Mouse (Mus musculus): ENCODE data around the gene Epb41l4b. TPM values are rescaled to one million over a fixed set of nuclear protein-coding genes. Genes with fewer than 3 reads are reported as not detected.

The Epb41l4b gene
- polyA plus RNA-seq, 1 experiment, result 5.0 TPM

- no peak overlapping the region for H3K4me3 ChIP-seq (ENCODE audit: insufficient read depth, low read length)
- no peak for TF ChIP-seq POLR2A (IDR thresholded peaks at IDR 0.05; ENCODE audit: low read depth, low read length)
- TF ChIP-seq CTCF (IDR thresholded peaks at IDR 0.05; ENCODE audit: borderline replicate concordance, insufficient read depth, low read length), result no peak
- no peak overlapping the region for H3K27ac ChIP-seq (ENCODE audit: insufficient read depth, low read length)
- no peaks in the 10 kb centered on the region for H3K4me1 ChIP-seq (ENCODE audit: control insufficient read depth, insufficient read depth, low read length)
Measured at GRCm38 (mm10) chr4:57007717-57008116, 135.5 kb downstream of the Epb41l4b start.

DNA sequence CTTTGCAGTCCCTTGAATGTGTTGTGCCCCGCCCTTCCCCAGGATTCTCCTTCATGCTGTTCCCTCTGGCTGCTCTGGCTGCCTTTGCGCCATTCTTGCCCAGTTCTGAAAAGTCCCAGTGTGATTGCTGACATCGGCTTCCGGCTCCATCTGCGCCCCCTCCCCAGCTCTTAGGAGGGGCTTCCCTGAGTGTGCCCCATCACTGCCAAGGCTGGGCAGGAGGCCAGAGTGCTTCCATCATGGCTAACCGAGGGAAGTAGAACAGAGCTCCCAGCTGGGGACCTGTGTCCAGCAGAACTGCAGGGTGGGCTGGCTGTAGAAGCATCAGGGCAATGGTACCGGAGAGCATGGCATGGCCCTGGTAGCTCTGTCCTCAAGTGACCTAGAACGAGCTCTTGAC is 138.2 kb downstream of the Epb41l4b start:
- TF ChIP-seq POLR2A (IDR thresholded peaks at IDR 0.05; ENCODE audit: low read depth, low read length) (no peak), CTCF (IDR thresholded peaks at IDR 0.05; ENCODE audit: borderline replicate concordance, insufficient read depth, low read length) (no peak)
- H3K4me1 ChIP-seq (ENCODE audit: control insufficient read depth, insufficient read depth, low read length), result no peaks in the 10 kb centered on the region
- no peak overlapping the region for H3K4me3 ChIP-seq (ENCODE audit: insufficient read depth, low read length)
- H3K27ac ChIP-seq (ENCODE audit: insufficient read depth, low read length), result no peak overlapping the region

DNA sequence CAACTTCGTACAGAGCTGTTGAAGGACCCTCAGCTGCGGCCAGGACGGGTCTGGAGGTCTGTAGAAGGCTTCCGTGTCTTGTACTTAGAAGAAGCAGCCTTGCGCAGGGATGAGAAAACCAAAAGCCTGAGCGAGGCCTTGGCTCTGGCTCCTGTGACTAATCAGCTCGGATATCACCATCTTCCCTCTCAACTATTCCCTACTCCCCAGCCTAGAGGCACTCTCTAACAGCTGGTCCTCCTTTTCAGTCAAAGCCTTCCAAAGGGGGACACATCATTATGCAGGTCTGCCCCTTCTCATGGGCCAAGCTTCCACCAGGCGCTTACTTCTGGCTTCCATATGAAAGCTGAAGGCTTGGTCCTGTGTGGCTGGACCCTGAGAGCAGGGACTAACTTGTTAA is 139.4 kb downstream of the Epb41l4b start:
- no peak for TF ChIP-seq CTCF (IDR thresholded peaks at IDR 0.05; ENCODE audit: borderline replicate concordance, insufficient read depth, low read length)
- no peak for TF ChIP-seq POLR2A (IDR thresholded peaks at IDR 0.05; ENCODE audit: low read depth, low read length)
- Histone ChIP-seq H3K27ac (ENCODE audit: insufficient read depth, low read length) (no peak overlapping the region), H3K4me1 (ENCODE audit: control insufficient read depth, insufficient read depth, low read length) (no peaks in the 10 kb centered on the region), H3K4me3 (ENCODE audit: insufficient read depth, low read length) (no peak overlapping the region)

DNA sequence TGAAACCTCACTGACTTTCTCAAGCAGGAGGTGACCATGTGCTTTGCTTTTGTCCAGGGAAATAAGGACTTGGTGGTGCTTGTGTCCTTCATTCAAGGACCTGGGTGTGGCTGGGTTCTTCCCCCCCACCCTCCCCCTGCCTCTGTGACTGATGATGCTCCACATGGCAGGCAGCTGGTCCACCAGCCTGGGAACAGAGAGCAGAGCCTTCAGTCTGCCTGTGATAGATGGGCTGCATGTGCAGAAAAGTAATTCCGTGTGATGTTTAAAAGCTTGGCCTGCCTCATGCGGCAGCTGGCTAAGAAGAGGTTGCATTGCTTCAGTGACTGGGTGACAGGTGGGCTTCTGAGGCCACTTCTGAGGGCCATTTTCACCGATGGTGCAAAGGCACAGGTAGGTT is 140.5 kb downstream of the Epb41l4b start:
- H3K4me1 ChIP-seq (ENCODE audit: control insufficient read depth, insufficient read depth, low read length), result no peaks in the 10 kb centered on the region
- H3K4me3 ChIP-seq (ENCODE audit: insufficient read depth, low read length), result no peak overlapping the region
- no peak for TF ChIP-seq CTCF (IDR thresholded peaks at IDR 0.05; ENCODE audit: borderline replicate concordance, insufficient read depth, low read length)
- no peak for TF ChIP-seq POLR2A (IDR thresholded peaks at IDR 0.05; ENCODE audit: low read depth, low read length)
- no peak overlapping the region for H3K27ac ChIP-seq (ENCODE audit: insufficient read depth, low read length)

DNA sequence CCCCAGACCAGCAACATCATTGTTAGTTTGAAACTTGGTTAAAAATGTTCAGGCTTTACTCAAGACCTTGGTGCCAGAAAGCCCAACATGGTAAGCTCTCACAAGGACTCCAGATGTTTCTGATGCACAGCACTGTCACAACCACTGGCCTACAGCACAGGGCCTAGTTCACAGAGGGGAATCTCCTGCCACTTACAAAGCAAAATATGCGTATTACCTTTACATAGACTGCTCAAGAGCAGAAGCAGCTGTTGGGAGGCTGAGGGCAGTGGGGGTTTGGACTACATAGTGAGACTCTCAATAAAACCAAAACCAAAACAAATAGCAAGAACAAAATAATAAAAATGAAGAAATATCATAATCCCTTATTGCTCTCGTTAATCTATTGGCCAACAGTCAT is 141.8 kb downstream of the Epb41l4b start:
- H3K4me1 ChIP-seq (ENCODE audit: control insufficient read depth, insufficient read depth, low read length), result no peaks in the 10 kb centered on the region
- no peak overlapping the region for H3K4me3 ChIP-seq (ENCODE audit: insufficient read depth, low read length)
- H3K27ac ChIP-seq (ENCODE audit: insufficient read depth, low read length), result no peak overlapping the region
- TF ChIP-seq CTCF (IDR thresholded peaks at IDR 0.05; ENCODE audit: borderline replicate concordance, insufficient read depth, low read length) (no peak), POLR2A (IDR thresholded peaks at IDR 0.05; ENCODE audit: low read depth, low read length) (no peak)

- no peak for TF ChIP-seq CTCF (IDR thresholded peaks at IDR 0.05; ENCODE audit: borderline replicate concordance, insufficient read depth, low read length)
- no peak for TF ChIP-seq POLR2A (IDR thresholded peaks at IDR 0.05; ENCODE audit: low read depth, low read length)
- Histone ChIP-seq H3K4me1 (ENCODE audit: control insufficient read depth, insufficient read depth, low read length) (no peaks in the 10 kb centered on the region), H3K4me3 (ENCODE audit: insufficient read depth, low read length) (no peak overlapping the region), H3K27ac (ENCODE audit: insufficient read depth, low read length) (no peak overlapping the region)
Measured at GRCm38 (mm10) chr4:56993331-56993730, 149.9 kb downstream of the Epb41l4b start.

- H3K4me3 ChIP-seq (ENCODE audit: insufficient read depth, low read length), result no peak overlapping the region
- no peak overlapping the region for H3K27ac ChIP-seq (ENCODE audit: insufficient read depth, low read length)
- no peaks in the 10 kb centered on the region for H3K4me1 ChIP-seq (ENCODE audit: control insufficient read depth, insufficient read depth, low read length)
- TF ChIP-seq CTCF (IDR thresholded peaks at IDR 0.05; ENCODE audit: borderline replicate concordance, insufficient read depth, low read length) (no peak), POLR2A (IDR thresholded peaks at IDR 0.05; ENCODE audit: low read depth, low read length) (no peak)
Measured at GRCm38 (mm10) chr4:56991951-56992350, 151.3 kb downstream of the Epb41l4b start.

GRCm38 (mm10) chr4:56990215-56990584 is 153.0 kb downstream of the Epb41l4b start, which contains the start of gene Frrs1l:
Gene Frrs1l, minus strand, starts transcription at chr4:56990391.
- no peaks in the 10 kb centered on the region for H3K4me1 ChIP-seq (ENCODE audit: control insufficient read depth, insufficient read depth, low read length)
- H3K4me3 ChIP-seq (ENCODE audit: insufficient read depth, low read length), result peak within 1 kb of the TSS; percentile 42
- no peak within 1 kb of the TSS for H3K27ac ChIP-seq (ENCODE audit: insufficient read depth, low read length)
- TF ChIP-seq CTCF (IDR thresholded peaks at IDR 0.05; ENCODE audit: borderline replicate concordance, insufficient read depth, low read length) (no peak), POLR2A (IDR thresholded peaks at IDR 0.05; ENCODE audit: low read depth, low read length) (no peak)

GRCm38 (mm10) chr4:56989431-56990214 is 153.6 kb downstream of the Epb41l4b start:
- Histone ChIP-seq H3K27ac (ENCODE audit: insufficient read depth, low read length) (no peak overlapping the region), H3K4me1 (ENCODE audit: control insufficient read depth, insufficient read depth, low read length) (no peaks in the 10 kb centered on the region), H3K4me3 (ENCODE audit: insufficient read depth, low read length) (peak overlapping the region; percentile 34)
- TF ChIP-seq CTCF (IDR thresholded peaks at IDR 0.05; ENCODE audit: borderline replicate concordance, insufficient read depth, low read length), result no peak
- TF ChIP-seq POLR2A (IDR thresholded peaks at IDR 0.05; ENCODE audit: low read depth, low read length), result no peak

DNA sequence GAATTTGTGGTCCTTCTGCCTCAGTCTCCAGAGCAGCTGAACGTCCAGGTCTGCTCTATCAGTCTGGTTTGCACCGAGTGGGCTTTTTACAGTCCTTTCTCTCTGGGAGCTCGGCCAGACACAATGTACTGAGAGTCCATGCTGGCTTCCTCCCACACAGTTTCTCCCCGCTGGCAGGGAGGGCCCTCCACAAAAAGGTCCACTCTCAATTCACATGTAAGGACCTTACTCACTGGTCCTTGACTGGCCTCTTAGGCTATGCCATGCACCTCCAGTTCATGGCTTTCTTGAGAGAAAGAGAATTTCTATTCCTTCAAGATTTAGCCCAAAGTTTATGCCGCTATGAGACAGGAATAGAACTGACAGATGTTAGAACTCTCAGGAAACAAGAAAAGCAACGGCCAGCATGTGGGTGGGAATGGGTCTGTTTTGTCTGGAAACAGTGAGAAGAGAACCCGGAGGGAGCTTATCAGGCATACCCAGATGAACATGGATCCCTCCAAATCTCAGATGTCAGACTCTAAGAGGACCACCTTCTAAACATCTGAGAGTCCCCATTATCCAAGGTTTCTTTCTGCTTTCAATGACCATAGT is 177.6 kb downstream of the Epb41l4b start:
- no peak for TF ChIP-seq POLR2A (IDR thresholded peaks at IDR 0.05; ENCODE audit: low read depth, low read length)
- Histone ChIP-seq H3K4me1 (ENCODE audit: control insufficient read depth, insufficient read depth, low read length) (no peaks in the 10 kb centered on the region), H3K27ac (ENCODE audit: insufficient read depth, low read length) (no peak overlapping the region), H3K4me3 (ENCODE audit: insufficient read depth, low read length) (no peak overlapping the region)
